Mouse (Mus musculus) C2C12 (cell line): ENCODE data around the gene Olfr1339.

Source experiments
- CTCF ChIP-seq: IDR thresholded peaks from one replicate; pipeline ENCODE4 v1.5.1; 2011; ENCODE audit not compliant: control insufficient read depth, insufficient read depth, insufficient read length
- MAX ChIP-seq: IDR thresholded peaks from one replicate; pipeline ENCODE4 v1.6.1; 2011; ENCODE audit warnings: mild to moderate bottlenecking, control low read depth
- MYOD1 ChIP-seq: IDR thresholded peaks from one replicate; pipeline ENCODE4 v1.6.1; 2011; ENCODE audit warnings: low read depth; ENCODE audit not compliant: control insufficient read depth, insufficient read length
- MYOG ChIP-seq: IDR thresholded peaks from one replicate; pipeline ENCODE4 v1.6.1; 2011; ENCODE audit not compliant: control insufficient read depth, insufficient read length; ENCODE audit errors: extremely low read depth

DNA sequence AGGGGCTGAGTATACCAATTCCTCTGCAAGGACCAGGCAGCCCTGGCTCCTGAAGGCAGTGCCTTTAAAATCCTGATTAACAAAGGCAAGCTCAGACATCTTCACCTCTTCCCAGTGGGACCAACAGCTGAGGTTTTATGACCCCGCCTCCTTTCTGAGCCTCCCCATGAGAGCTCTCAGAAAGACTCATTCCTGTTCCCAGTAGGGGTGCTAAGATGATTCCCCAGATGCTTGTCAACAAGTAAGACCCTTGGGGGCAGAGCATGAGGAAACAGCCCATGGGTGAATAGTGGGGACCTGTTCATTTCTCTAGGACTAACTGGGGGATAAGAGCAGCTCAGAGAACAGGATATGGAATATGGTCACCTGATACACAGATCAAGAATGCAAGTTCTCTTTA is 26.7 kb downstream of the Olfr1339 start, which contains the start of gene Olfr1338:
- TF ChIP-seq MYOD1, result no peak
- no peak for TF ChIP-seq CTCF
- TF ChIP-seq MYOG, result no peak
- no peak for TF ChIP-seq MAX
